Mouse (Mus musculus): ENCODE measurements around the gene S100a4. TPM values are rescaled to one million over a fixed set of nuclear protein-coding genes. Genes with fewer than 3 reads are reported as not detected.

Gene S100a4
- polyA plus RNA-seq, 1 experiment from 2014 or later = 18.3 TPM

GRCm38 (mm10) chr3:90608223-90608622, 4.7 kb downstream of the S100a4 start, which contains the start of gene S100a5:
S100a5 (plus strand) TSS chr3:90608523.
- Histone ChIP-seq H3K27me3 (ENCODE audit: insufficient read depth, low read length) (no peaks in the 10 kb centered on the region), H3K4me1 (replicated peaks; ENCODE audit: insufficient read depth, low read length) (peaks cover 11% of the 10 kb centered on the region; the same call in 1 of the 2 replicates), H3K4me3 (replicated peaks; ENCODE audit: low read depth, low read length) (no peak within 1 kb of the TSS), H3K4me2 (ENCODE audit: low read length) (no peak within 1 kb of the TSS), H3K36me3 (ENCODE audit: insufficient read depth, low read length) (no peaks in the 10 kb centered on the region), H3K9me3 (replicated peaks; ENCODE audit: low read length) (no peaks in the 10 kb centered on the region), H3K9ac (ENCODE audit: low read depth, low read length) (no peak within 1 kb of the TSS), H3K27ac (no peak within 1 kb of the TSS)
- TF ChIP-seq CTCF (IDR thresholded peaks at IDR 0.05; ENCODE audit: low read depth) = no peak
- ATAC-seq (replicated peaks; ENCODE audit: low FRiP score, low read depth) (no peak), DNase-seq (ENCODE audit: low spot score) (no peak)
- 67% methylated on average over 3 of the region's 3 CpGs for WGBS

GRCm38 (mm10) chr3:90609102-90609501, 5.5 kb downstream of the S100a4 start:
- no peaks in the 10 kb centered on the region for H3K9me3 ChIP-seq (replicated peaks; ENCODE audit: low read length)
- H3K36me3 ChIP-seq (ENCODE audit: insufficient read depth, low read length) = no peaks in the 10 kb centered on the region
- no peak for TF ChIP-seq CTCF (IDR thresholded peaks at IDR 0.05; ENCODE audit: low read depth)
- no peak overlapping the region for H3K4me2 ChIP-seq (ENCODE audit: low read length)
- no peak overlapping the region for H3K4me3 ChIP-seq (replicated peaks; ENCODE audit: low read depth, low read length)
- H3K27ac ChIP-seq = no peak overlapping the region
- ATAC-seq (replicated peaks; ENCODE audit: low FRiP score, low read depth) (no peak), DNase-seq (ENCODE audit: low spot score) (no peak)
- peaks cover 11% of the 10 kb centered on the region; the same call in 1 of the 2 replicates for H3K4me1 ChIP-seq (replicated peaks; ENCODE audit: insufficient read depth, low read length)
- no peak overlapping the region for H3K9ac ChIP-seq (ENCODE audit: low read depth, low read length)
- no peaks in the 10 kb centered on the region for H3K27me3 ChIP-seq (ENCODE audit: insufficient read depth, low read length)

GRCm38 (mm10) chr3:90611494-90611893, 7.9 kb downstream of the S100a4 start:
- no peaks in the 10 kb centered on the region for H3K9me3 ChIP-seq (replicated peaks; ENCODE audit: low read length)
- peaks cover 8% of the 10 kb centered on the region for H3K4me1 ChIP-seq (replicated peaks; ENCODE audit: insufficient read depth, low read length)
- ATAC-seq (replicated peaks; ENCODE audit: low FRiP score, low read depth) (no peak), DNase-seq (ENCODE audit: low spot score) (no peak)
- 87% methylated on average over 3 of the region's 3 CpGs for WGBS
- H3K9ac ChIP-seq (ENCODE audit: low read depth, low read length) = no peak overlapping the region
- no peaks in the 10 kb centered on the region for H3K27me3 ChIP-seq (ENCODE audit: insufficient read depth, low read length)
- H3K36me3 ChIP-seq (ENCODE audit: insufficient read depth, low read length) = no peaks in the 10 kb centered on the region
- H3K4me2 ChIP-seq (ENCODE audit: low read length) = no peak overlapping the region
- H3K4me3 ChIP-seq (replicated peaks; ENCODE audit: low read depth, low read length) = no peak overlapping the region
- H3K27ac ChIP-seq = no peak overlapping the region
- TF ChIP-seq CTCF (IDR thresholded peaks at IDR 0.05; ENCODE audit: low read depth) = no peak

GRCm38 (mm10) chr3:90612061-90612460, 8.5 kb downstream of the S100a4 start:
- DNase-seq (ENCODE audit: low spot score) (peak; percentile 35), ATAC-seq (replicated peaks; ENCODE audit: low FRiP score, low read depth) (no peak)
- H3K4me3 ChIP-seq (replicated peaks; ENCODE audit: low read depth, low read length) = no peak overlapping the region
- no peaks in the 10 kb centered on the region for H3K9me3 ChIP-seq (replicated peaks; ENCODE audit: low read length)
- 46% methylated on average over 4 of the region's 4 CpGs for WGBS
- no peaks in the 10 kb centered on the region for H3K36me3 ChIP-seq (ENCODE audit: insufficient read depth, low read length)
- no peak overlapping the region for H3K27ac ChIP-seq
- no peak for TF ChIP-seq CTCF (IDR thresholded peaks at IDR 0.05; ENCODE audit: low read depth)
- H3K4me2 ChIP-seq (ENCODE audit: low read length) = no peak overlapping the region
- H3K9ac ChIP-seq (ENCODE audit: low read depth, low read length) = no peak overlapping the region
- no peaks in the 10 kb centered on the region for H3K27me3 ChIP-seq (ENCODE audit: insufficient read depth, low read length)
- peaks cover 8% of the 10 kb centered on the region for H3K4me1 ChIP-seq (replicated peaks; ENCODE audit: insufficient read depth, low read length)

- Histone ChIP-seq H3K36me3 (ENCODE audit: insufficient read depth, low read length) (no peaks in the 10 kb centered on the region), H3K9me3 (replicated peaks; ENCODE audit: low read length) (no peaks in the 10 kb centered on the region), H3K4me3 (replicated peaks; ENCODE audit: low read depth, low read length) (peak within 1 kb of the TSS; percentile 40), H3K27me3 (ENCODE audit: insufficient read depth, low read length) (no peaks in the 10 kb centered on the region), H3K9ac (ENCODE audit: low read depth, low read length) (peak within 1 kb of the TSS; percentile 60), H3K27ac (peak within 1 kb of the TSS; percentile 48; the same call in 1 of the 2 replicates), H3K4me2 (ENCODE audit: low read length) (peak within 1 kb of the TSS; percentile 72), H3K4me1 (replicated peaks; ENCODE audit: insufficient read depth, low read length) (peaks cover 8% of the 10 kb centered on the region)
- TF ChIP-seq CTCF (IDR thresholded peaks at IDR 0.05; ENCODE audit: low read depth) = peak; percentile 75
- DNase-seq (ENCODE audit: low spot score) (peak; percentile 86), ATAC-seq (replicated peaks; ENCODE audit: low FRiP score, low read depth) (peak; percentile 81)
- whole genome bisulfite sequencing = under 1% methylated on average over 23 of the region's 23 CpGs
Observed at GRCm38 (mm10) chr3:90612728-90613291, 9.2 kb downstream of the S100a4 start, which contains the start of gene S100a6. S100a6 (plus strand) TSS chr3:90612882.

GRCm38 (mm10) chr3:90613461-90614147, 10.0 kb downstream of the S100a4 start:
- Histone ChIP-seq H3K9me3 (replicated peaks; ENCODE audit: low read length) (no peaks in the 10 kb centered on the region), H3K4me3 (replicated peaks; ENCODE audit: low read depth, low read length) (peak overlapping the region; percentile 40), H3K4me2 (ENCODE audit: low read length) (peak overlapping the region; percentile 72), H3K27me3 (ENCODE audit: insufficient read depth, low read length) (no peaks in the 10 kb centered on the region), H3K36me3 (ENCODE audit: insufficient read depth, low read length) (no peaks in the 10 kb centered on the region), H3K4me1 (replicated peaks; ENCODE audit: insufficient read depth, low read length) (peaks cover 8% of the 10 kb centered on the region), H3K9ac (ENCODE audit: low read depth, low read length) (peak overlapping the region; percentile 60), H3K27ac (peak overlapping the region; percentile 48; the same call in 1 of the 2 replicates)
- WGBS = 49% methylated on average over 7 of the region's 7 CpGs
- TF ChIP-seq CTCF (IDR thresholded peaks at IDR 0.05; ENCODE audit: low read depth) = no peak
- no peak for DNase-seq (ENCODE audit: low spot score)
- ATAC-seq (replicated peaks; ENCODE audit: low FRiP score, low read depth) = no peak
